Mouse (Mus musculus) kidney, adult 2 months (tissue): ENCODE results near the gene Nol3.

Source experiments
- CTCF ChIP-seq: fragments of 200-500 bp; conservative IDR thresholded peaks from 2 replicates; pipeline ENCODE4 v1.5.1; 2011; ENCODE audit warnings: low read depth, mild to moderate bottlenecking, control low read depth, low read length, moderate library complexity, mixed read lengths; ENCODE audit not compliant: insufficient read depth, insufficient read length
- POLR2A ChIP-seq: fragments of 200-500 bp; IDR thresholded peaks from one replicate; pipeline ENCODE4 v1.6.1; 2011; ENCODE audit warnings: low read depth, low read length, control low read depth

DNA sequence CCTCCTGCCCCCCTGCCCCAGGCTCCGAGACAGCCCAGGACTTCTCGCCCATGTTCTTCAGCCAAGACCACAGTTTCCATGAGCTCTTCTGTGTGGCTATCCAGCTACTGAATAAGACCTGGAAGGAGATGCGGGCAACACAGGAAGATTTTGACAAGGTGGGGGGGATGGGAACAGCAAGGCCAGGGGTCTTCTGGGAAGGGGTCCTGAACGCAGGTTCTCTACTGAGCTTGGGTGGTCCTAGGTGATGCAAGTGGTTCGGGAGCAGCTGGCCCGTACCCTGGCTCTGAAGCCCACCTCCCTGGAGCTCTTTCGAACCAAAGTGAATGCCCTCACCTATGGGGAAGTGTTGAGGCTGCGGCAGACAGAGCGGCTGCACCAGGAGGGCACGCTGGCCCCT lies 32.5 kb downstream of the Nol3 start:
- TF ChIP-seq CTCF (no peak), POLR2A (no peak)
